Mouse (Mus musculus): ENCODE data around the gene Coro7. TPM values are rescaled to one million over a fixed set of nuclear protein-coding genes. Genes with fewer than 3 reads are reported as not detected.
A peak's percentile ranks its signal among the peaks of the same experiment; 100 is the strongest.

Gene Coro7
- total and polyA plus RNA-seq, 2 experiments, result 6.1 to 22.7 TPM

GRCm38 (mm10) chr16:4611676-4612075 is 67.9 kb downstream of the Coro7 start:
- no peak overlapping the region for H3K9ac ChIP-seq (ENCODE audit: low read depth, low read length)
- H3K36me3 ChIP-seq (ENCODE audit: control insufficient read depth, insufficient read depth, low read length), result peaks cover 2% of the 10 kb centered on the region; the same call in 1 of the 2 replicates
- H3K4me1 ChIP-seq (ENCODE audit: control insufficient read depth, insufficient read depth, low read length), result peaks cover 5% of the 10 kb centered on the region; the same call in 1 of the 2 replicates
- H3K27me3 ChIP-seq (ENCODE audit: control insufficient read depth, insufficient read depth, low read length), result no peaks in the 10 kb centered on the region
- WGBS, result 97% methylated on average over 7 of the region's 7 CpGs
- no peak for TF ChIP-seq CTCF (IDR thresholded peaks at IDR 0.05; ENCODE audit: low read depth, low read length)
- TF ChIP-seq POLR2A (IDR thresholded peaks at IDR 0.05; ENCODE audit: extremely low read depth, insufficient read depth, low read length), result no peak
- no peak for DNase-seq (ENCODE audit: extremely low read depth, low read depth, low spot score)
- no peak overlapping the region for H3K4me3 ChIP-seq (ENCODE audit: insufficient read depth, low read depth, low read length)
- H3K79me2 ChIP-seq (ENCODE audit: control insufficient read depth, insufficient read depth, low read length), result no peaks in the 10 kb centered on the region
- H3K27ac ChIP-seq (replicated peaks; ENCODE audit: insufficient read depth, low read depth, low read length), result no peak overlapping the region

- WGBS, result 81% methylated on average over 5 of the region's 5 CpGs
- no peaks in the 10 kb centered on the region for H3K79me2 ChIP-seq (ENCODE audit: control insufficient read depth, insufficient read depth, low read length)
Observed at GRCm38 (mm10) chr16:4611193-4611592, 68.4 kb downstream of the Coro7 start.

DNA sequence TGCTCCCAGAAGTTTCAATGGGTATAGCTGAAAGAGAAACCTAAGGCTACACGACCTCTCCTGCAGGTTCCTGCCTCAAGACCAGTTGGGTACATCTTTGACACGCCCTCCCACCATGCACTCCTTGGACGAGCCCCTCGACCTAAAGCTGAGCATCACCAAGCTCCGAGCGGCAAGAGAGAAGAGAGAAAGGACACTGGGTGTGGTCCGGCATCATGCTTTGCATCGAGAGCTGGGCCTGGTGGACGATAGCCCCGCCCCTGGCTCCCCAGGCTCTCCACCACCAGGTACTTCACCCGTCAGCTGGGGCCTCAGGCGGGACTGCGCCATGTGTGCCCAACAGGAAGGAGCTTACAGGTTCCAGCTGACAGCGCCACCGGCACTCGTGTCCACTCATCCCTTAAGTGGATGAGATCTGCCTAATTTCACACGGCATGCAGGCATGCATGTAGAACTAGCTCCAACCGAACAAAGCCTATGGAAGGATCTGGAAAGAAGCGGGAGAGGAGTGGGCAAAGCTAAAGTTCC is 71.0 kb downstream of the Coro7 start:
- Histone ChIP-seq H3K9ac (ENCODE audit: low read depth, low read length) (no peak overlapping the region), H3K27ac (replicated peaks; ENCODE audit: insufficient read depth, low read depth, low read length) (no peak overlapping the region), H3K4me1 (ENCODE audit: control insufficient read depth, insufficient read depth, low read length) (no peaks in the 10 kb centered on the region), H3K36me3 (ENCODE audit: control insufficient read depth, insufficient read depth, low read length) (no peaks in the 10 kb centered on the region), H3K27me3 (ENCODE audit: control insufficient read depth, insufficient read depth, low read length) (no peaks in the 10 kb centered on the region), H3K4me3 (ENCODE audit: insufficient read depth, low read depth, low read length) (no peak overlapping the region), H3K79me2 (ENCODE audit: control insufficient read depth, insufficient read depth, low read length) (no peaks in the 10 kb centered on the region)
- no peak for TF ChIP-seq CTCF (IDR thresholded peaks at IDR 0.05; ENCODE audit: low read depth, low read length)
- TF ChIP-seq POLR2A (IDR thresholded peaks at IDR 0.05; ENCODE audit: extremely low read depth, insufficient read depth, low read length), result no peak
- 88% methylated on average over 19 of the region's 19 CpGs for WGBS
- no peak for DNase-seq (ENCODE audit: extremely low read depth, low read depth, low spot score)

More at GRCm38 (mm10) chr16:4611193-4611592, 68.4 kb downstream of the Coro7 start:
- no peaks in the 10 kb centered on the region for H3K27me3 ChIP-seq (ENCODE audit: control insufficient read depth, insufficient read depth, low read length)
- peaks cover 5% of the 10 kb centered on the region; the same call in 1 of the 2 replicates for H3K4me1 ChIP-seq (ENCODE audit: control insufficient read depth, insufficient read depth, low read length)
- H3K27ac ChIP-seq (replicated peaks; ENCODE audit: insufficient read depth, low read depth, low read length), result no peak overlapping the region
- TF ChIP-seq POLR2A (IDR thresholded peaks at IDR 0.05; ENCODE audit: extremely low read depth, insufficient read depth, low read length), result no peak
- no peak for TF ChIP-seq CTCF (IDR thresholded peaks at IDR 0.05; ENCODE audit: low read depth, low read length)
- H3K9ac ChIP-seq (ENCODE audit: low read depth, low read length), result no peak overlapping the region
- H3K36me3 ChIP-seq (ENCODE audit: control insufficient read depth, insufficient read depth, low read length), result peaks cover under 1% of the 10 kb centered on the region; the same call in 1 of the 2 replicates
- no peak overlapping the region for H3K4me3 ChIP-seq (ENCODE audit: insufficient read depth, low read depth, low read length)
- DNase-seq (ENCODE audit: extremely low read depth, low read depth, low spot score), result no peak

GRCm38 (mm10) chr16:4607818-4608531 is 71.6 kb downstream of the Coro7 start:
- Histone ChIP-seq H3K9ac (ENCODE audit: low read depth, low read length) (no peak overlapping the region), H3K4me3 (ENCODE audit: insufficient read depth, low read depth, low read length) (no peak overlapping the region), H3K4me1 (ENCODE audit: control insufficient read depth, insufficient read depth, low read length) (no peaks in the 10 kb centered on the region), H3K27ac (replicated peaks; ENCODE audit: insufficient read depth, low read depth, low read length) (no peak overlapping the region), H3K36me3 (ENCODE audit: control insufficient read depth, insufficient read depth, low read length) (no peaks in the 10 kb centered on the region), H3K27me3 (ENCODE audit: control insufficient read depth, insufficient read depth, low read length) (no peaks in the 10 kb centered on the region), H3K79me2 (ENCODE audit: control insufficient read depth, insufficient read depth, low read length) (no peaks in the 10 kb centered on the region)
- WGBS, result 53% methylated on average over 9 of the region's 9 CpGs
- DNase-seq (ENCODE audit: extremely low read depth, low read depth, low spot score), result peak; percentile 62
- TF ChIP-seq POLR2A (IDR thresholded peaks at IDR 0.05; ENCODE audit: extremely low read depth, insufficient read depth, low read length) (no peak), CTCF (IDR thresholded peaks at IDR 0.05; ENCODE audit: low read depth, low read length) (peak; percentile 99)

- Histone ChIP-seq H3K27me3 (ENCODE audit: control insufficient read depth, insufficient read depth, low read length) (no peaks in the 10 kb centered on the region), H3K4me3 (ENCODE audit: insufficient read depth, low read depth, low read length) (no peak overlapping the region), H3K36me3 (ENCODE audit: control insufficient read depth, insufficient read depth, low read length) (no peaks in the 10 kb centered on the region), H3K27ac (replicated peaks; ENCODE audit: insufficient read depth, low read depth, low read length) (peak overlapping the region; percentile 23), H3K4me1 (ENCODE audit: control insufficient read depth, insufficient read depth, low read length) (no peaks in the 10 kb centered on the region), H3K9ac (ENCODE audit: low read depth, low read length) (no peak overlapping the region), H3K79me2 (ENCODE audit: control insufficient read depth, insufficient read depth, low read length) (no peaks in the 10 kb centered on the region)
- DNase-seq (ENCODE audit: extremely low read depth, low read depth, low spot score), result no peak
- WGBS, result 52% methylated on average over 5 of the region's 5 CpGs
- TF ChIP-seq POLR2A (IDR thresholded peaks at IDR 0.05; ENCODE audit: extremely low read depth, insufficient read depth, low read length) (no peak), CTCF (IDR thresholded peaks at IDR 0.05; ENCODE audit: low read depth, low read length) (peak; percentile 43)
Observed at GRCm38 (mm10) chr16:4606431-4607084, 73.0 kb downstream of the Coro7 start.
